Mouse (Mus musculus) spleen, adult 2 months (tissue): Measurements from ENCODE around the gene Parvg. TPM values are rescaled to one million over a fixed set of nuclear protein-coding genes. Genes with fewer than 3 reads are reported as not detected.
A peak's percentile ranks its signal among the peaks of the same experiment; 100 is the strongest.

Experiments used
- DNase-seq, 2 experiments: peaks; one replicate each; pipeline versions ENCODE4 v3.0.0 to v3.0.0-alpha.2; 2012 to 2021; ENCODE audit warnings: low spot score in 2 of 2, low read depth in 1 of 2
- H3K27ac ChIP-seq: fragments of 200-500 bp; 2 replicates; pipeline ENCODE4 v1.5.1; 2012; ENCODE audit warnings: low read length, inconsistent platforms; ENCODE audit not compliant: insufficient read depth
- H3K27me3 ChIP-seq: fragments of 200-500 bp; 2 replicates; pipeline ENCODE4 v1.6.1; 2012; ENCODE audit warnings: mild to moderate bottlenecking, moderate library complexity, low read length, inconsistent platforms; ENCODE audit not compliant: control insufficient read depth, insufficient read depth
- H3K36me3 ChIP-seq: fragments of 200-500 bp; 2 replicates; pipeline ENCODE4 v1.6.1; 2012; ENCODE audit warnings: mild to moderate bottlenecking, low read length, inconsistent platforms; ENCODE audit not compliant: control insufficient read depth, insufficient read depth
- H3K4me1 ChIP-seq: fragments of 200-500 bp; 2 replicates; pipeline ENCODE4 v1.6.1; 2011; ENCODE audit warnings: inconsistent platforms; ENCODE audit not compliant: control insufficient read depth, insufficient read depth, insufficient read length
- H3K4me3 ChIP-seq: fragments of 200-500 bp; 2 replicates; pipeline ENCODE4 v1.5.1; 2011; ENCODE audit warnings: mild to moderate bottlenecking, inconsistent platforms; ENCODE audit not compliant: insufficient read depth, insufficient read length; ENCODE audit errors: extremely low read depth
- CTCF ChIP-seq: fragments of 200-500 bp; IDR thresholded peaks from 2 replicates; pipeline ENCODE4 v1.5.1; 2011; ENCODE audit warnings: mild to moderate bottlenecking, inconsistent platforms; ENCODE audit not compliant: insufficient read depth, insufficient read length, insufficient replicate concordance; ENCODE audit errors: extremely low read depth
- POLR2A ChIP-seq: fragments of 200-500 bp; IDR thresholded peaks from 2 replicates; pipeline ENCODE4 v1.6.1; 2011; ENCODE audit warnings: low read depth, low read length, inconsistent platforms
- WGBS: fragments of 180-500 bp; shearing (Covaris S2); methylation state at CpG from one replicate; pipeline ENCODE4 v1.1.7; 2018; 5-methylcytosine and 5-hydroxymethylcytosine counted together
- polyA plus RNA-seq: library from polyadenylated mRNA; depleted of rRNA; stranded (reverse); fragments of >200 nt; gene quantifications from 2 replicates; pipeline ENCODE4 v1.2.3, GENCODE M21; 2012

Parvg gene
- polyA plus RNA-seq, 1 experiment: 75.0 TPM

GRCm38 (mm10) chr15:84303264-84303663 lies 20.6 kb upstream of the Parvg start:
- H3K27ac ChIP-seq: no peak overlapping the region
- H3K4me1 ChIP-seq: peaks cover 16% of the 10 kb centered on the region
- no peaks in the 10 kb centered on the region for H3K27me3 ChIP-seq
- WGBS: 58% methylated on average over 10 of the region's 10 CpGs
- no peak overlapping the region for H3K4me3 ChIP-seq
- no peak for DNase-seq
- TF ChIP-seq POLR2A: no peak
- TF ChIP-seq CTCF: no peak
- no peaks in the 10 kb centered on the region for H3K36me3 ChIP-seq

GRCm38 (mm10) chr15:84305333-84305732 lies 18.5 kb upstream of the Parvg start:
- Histone ChIP-seq H3K27ac (no peak overlapping the region), H3K27me3 (no peaks in the 10 kb centered on the region), H3K4me1 (peaks cover 9% of the 10 kb centered on the region; the same call in 1 of the 2 replicates), H3K4me3 (no peak overlapping the region), H3K36me3 (no peaks in the 10 kb centered on the region)
- WGBS: 76% methylated on average over 10 of the region's 10 CpGs
- TF ChIP-seq POLR2A (no peak), CTCF (no peak)
- no peak for DNase-seq

- WGBS: 87% methylated on average over 11 of the region's 11 CpGs
- DNase-seq: no peak
- H3K27me3 ChIP-seq: no peaks in the 10 kb centered on the region
- H3K4me1 ChIP-seq: peaks cover 26% of the 10 kb centered on the region; the same call in 1 of the 2 replicates
- H3K27ac ChIP-seq: no peak overlapping the region
- H3K36me3 ChIP-seq: no peaks in the 10 kb centered on the region
- no peak overlapping the region for H3K4me3 ChIP-seq
- TF ChIP-seq CTCF: no peak
- no peak for TF ChIP-seq POLR2A
These were observed 13.6 kb upstream of the Parvg start for GRCm38 (mm10) chr15:84310271-84310670.

- WGBS: 80% methylated on average over 9 of the region's 9 CpGs
- H3K4me1 ChIP-seq: peaks cover 30% of the 10 kb centered on the region; the same call in 1 of the 2 replicates
- no peak for DNase-seq
- no peaks in the 10 kb centered on the region for H3K27me3 ChIP-seq
- no peak overlapping the region for H3K4me3 ChIP-seq
- no peaks in the 10 kb centered on the region for H3K36me3 ChIP-seq
- TF ChIP-seq CTCF (no peak), POLR2A (no peak)
- no peak overlapping the region for H3K27ac ChIP-seq
These were observed 12.3 kb upstream of the Parvg start for GRCm38 (mm10) chr15:84311295-84312085.

GRCm38 (mm10) chr15:84312878-84313565 lies 10.8 kb upstream of the Parvg start:
- Histone ChIP-seq H3K27ac (peak overlapping the region; percentile 79), H3K27me3 (no peaks in the 10 kb centered on the region), H3K4me1 (peaks cover 30% of the 10 kb centered on the region; the same call in 1 of the 2 replicates), H3K36me3 (no peaks in the 10 kb centered on the region), H3K4me3 (no peak overlapping the region)
- DNase-seq: peak in 1 of 2 experiments; percentile 38
- no peak for TF ChIP-seq CTCF
- no peak for TF ChIP-seq POLR2A
- 17% methylated on average over 10 of the region's 10 CpGs for WGBS

GRCm38 (mm10) chr15:84313566-84313878 lies 10.3 kb upstream of the Parvg start:
- Histone ChIP-seq H3K4me3 (no peak overlapping the region), H3K36me3 (no peaks in the 10 kb centered on the region), H3K27ac (peak overlapping the region; percentile 79), H3K27me3 (no peaks in the 10 kb centered on the region), H3K4me1 (peaks cover 30% of the 10 kb centered on the region; the same call in 1 of the 2 replicates)
- peak; percentile 34 to 65 for DNase-seq
- no peak for TF ChIP-seq CTCF
- 11% methylated on average over 9 of the region's 9 CpGs for WGBS
